Mouse (Mus musculus): Measurements from ENCODE around the gene Tph2. TPM values are rescaled to one million over a fixed set of nuclear protein-coding genes. Genes with fewer than 3 reads are reported as not detected.

Tph2 gene
- polyA plus RNA-seq, 1 experiment from 2014 or later, result not detected

GRCm38 (mm10) chr10:115147308-115147707, 37.5 kb downstream of the Tph2 start:
- H3K36me3 ChIP-seq (ENCODE audit: insufficient read depth, low read length), result no peaks in the 10 kb centered on the region
- WGBS, result 70% methylated on average over 5 of the region's 5 CpGs
- H3K27me3 ChIP-seq (ENCODE audit: insufficient read depth, low read length), result no peaks in the 10 kb centered on the region
- no peak overlapping the region for H3K4me3 ChIP-seq (replicated peaks; ENCODE audit: low read depth, low read length)
- TF ChIP-seq CTCF (IDR thresholded peaks at IDR 0.05; ENCODE audit: low read depth), result peak; percentile 54
- H3K9me3 ChIP-seq (replicated peaks; ENCODE audit: low read length), result no peaks in the 10 kb centered on the region
- no peak overlapping the region for H3K27ac ChIP-seq
- no peak overlapping the region for H3K9ac ChIP-seq (ENCODE audit: low read depth, low read length)
- DNase-seq (ENCODE audit: low spot score) (peak; percentile 31), ATAC-seq (replicated peaks; ENCODE audit: low FRiP score, low read depth) (no peak)
- H3K4me1 ChIP-seq (replicated peaks; ENCODE audit: insufficient read depth, low read length), result no peaks in the 10 kb centered on the region
- no peak overlapping the region for H3K4me2 ChIP-seq (ENCODE audit: low read length)

- Histone ChIP-seq H3K4me1 (replicated peaks; ENCODE audit: insufficient read depth, low read length) (no peaks in the 10 kb centered on the region), H3K4me3 (replicated peaks; ENCODE audit: low read depth, low read length) (no peak overlapping the region), H3K27ac (no peak overlapping the region), H3K9ac (ENCODE audit: low read depth, low read length) (no peak overlapping the region), H3K27me3 (ENCODE audit: insufficient read depth, low read length) (no peaks in the 10 kb centered on the region), H3K4me2 (ENCODE audit: low read length) (no peak overlapping the region), H3K36me3 (ENCODE audit: insufficient read depth, low read length) (no peaks in the 10 kb centered on the region), H3K9me3 (replicated peaks; ENCODE audit: low read length) (no peaks in the 10 kb centered on the region)
- no peak for DNase-seq (ENCODE audit: low spot score)
- no peak for ATAC-seq (replicated peaks; ENCODE audit: low FRiP score, low read depth)
- 87% methylated on average over 8 of the region's 8 CpGs for WGBS
- TF ChIP-seq CTCF (IDR thresholded peaks at IDR 0.05; ENCODE audit: low read depth), result no peak
Measured at GRCm38 (mm10) chr10:115146257-115146898, 38.4 kb downstream of the Tph2 start.

- Histone ChIP-seq H3K4me2 (ENCODE audit: low read length) (no peak overlapping the region), H3K4me1 (replicated peaks; ENCODE audit: insufficient read depth, low read length) (no peaks in the 10 kb centered on the region), H3K9ac (ENCODE audit: low read depth, low read length) (no peak overlapping the region), H3K4me3 (replicated peaks; ENCODE audit: low read depth, low read length) (no peak overlapping the region), H3K36me3 (ENCODE audit: insufficient read depth, low read length) (no peaks in the 10 kb centered on the region), H3K27ac (no peak overlapping the region), H3K9me3 (replicated peaks; ENCODE audit: low read length) (no peaks in the 10 kb centered on the region), H3K27me3 (ENCODE audit: insufficient read depth, low read length) (no peaks in the 10 kb centered on the region)
- no peak for TF ChIP-seq CTCF (IDR thresholded peaks at IDR 0.05; ENCODE audit: low read depth)
- ATAC-seq (replicated peaks; ENCODE audit: low FRiP score, low read depth), result no peak
- WGBS, result 32% methylated on average over 5 of the region's 5 CpGs
- DNase-seq (ENCODE audit: low spot score), result no peak
Measured at GRCm38 (mm10) chr10:115144542-115144941, 40.3 kb downstream of the Tph2 start.

- Histone ChIP-seq H3K36me3 (ENCODE audit: insufficient read depth, low read length) (no peaks in the 10 kb centered on the region), H3K4me2 (ENCODE audit: low read length) (no peak overlapping the region), H3K9me3 (replicated peaks; ENCODE audit: low read length) (no peaks in the 10 kb centered on the region), H3K27ac (no peak overlapping the region), H3K27me3 (ENCODE audit: insufficient read depth, low read length) (no peaks in the 10 kb centered on the region), H3K4me1 (replicated peaks; ENCODE audit: insufficient read depth, low read length) (no peaks in the 10 kb centered on the region), H3K4me3 (replicated peaks; ENCODE audit: low read depth, low read length) (no peak overlapping the region), H3K9ac (ENCODE audit: low read depth, low read length) (no peak overlapping the region)
- WGBS, result 47% methylated on average over 6 of the region's 6 CpGs
- no peak for TF ChIP-seq CTCF (IDR thresholded peaks at IDR 0.05; ENCODE audit: low read depth)
- DNase-seq (ENCODE audit: low spot score) (peak; percentile 61), ATAC-seq (replicated peaks; ENCODE audit: low FRiP score, low read depth) (no peak)
Measured at GRCm38 (mm10) chr10:115143641-115144040, 41.2 kb downstream of the Tph2 start.

- Histone ChIP-seq H3K4me1 (replicated peaks; ENCODE audit: insufficient read depth, low read length) (no peaks in the 10 kb centered on the region), H3K36me3 (ENCODE audit: insufficient read depth, low read length) (no peaks in the 10 kb centered on the region), H3K27ac (no peak overlapping the region), H3K9ac (ENCODE audit: low read depth, low read length) (no peak overlapping the region), H3K9me3 (replicated peaks; ENCODE audit: low read length) (no peaks in the 10 kb centered on the region), H3K4me3 (replicated peaks; ENCODE audit: low read depth, low read length) (no peak overlapping the region), H3K27me3 (ENCODE audit: insufficient read depth, low read length) (no peaks in the 10 kb centered on the region), H3K4me2 (ENCODE audit: low read length) (no peak overlapping the region)
- WGBS, result 76% methylated on average over 7 of the region's 7 CpGs
- ATAC-seq (replicated peaks; ENCODE audit: low FRiP score, low read depth) (no peak), DNase-seq (ENCODE audit: low spot score) (no peak)
- no peak for TF ChIP-seq CTCF (IDR thresholded peaks at IDR 0.05; ENCODE audit: low read depth)
Measured at GRCm38 (mm10) chr10:115137016-115137415, 47.8 kb downstream of the Tph2 start.

- no peak for ATAC-seq (replicated peaks; ENCODE audit: low FRiP score, low read depth)
- Histone ChIP-seq H3K9ac (ENCODE audit: low read depth, low read length) (no peak overlapping the region), H3K4me2 (ENCODE audit: low read length) (no peak overlapping the region), H3K27me3 (ENCODE audit: insufficient read depth, low read length) (no peaks in the 10 kb centered on the region), H3K27ac (no peak overlapping the region), H3K9me3 (replicated peaks; ENCODE audit: low read length) (no peaks in the 10 kb centered on the region), H3K4me1 (replicated peaks; ENCODE audit: insufficient read depth, low read length) (no peaks in the 10 kb centered on the region), H3K4me3 (replicated peaks; ENCODE audit: low read depth, low read length) (no peak overlapping the region), H3K36me3 (ENCODE audit: insufficient read depth, low read length) (no peaks in the 10 kb centered on the region)
- no peak for TF ChIP-seq CTCF (IDR thresholded peaks at IDR 0.05; ENCODE audit: low read depth)
- WGBS, result 36% methylated on average over 1 of the region's 1 CpGs
- no peak for DNase-seq (ENCODE audit: low spot score)
Measured at GRCm38 (mm10) chr10:115127907-115128306, 56.9 kb downstream of the Tph2 start.

- DNase-seq (ENCODE audit: low spot score) (no peak), ATAC-seq (replicated peaks; ENCODE audit: low FRiP score, low read depth) (no peak)
- no peak for TF ChIP-seq CTCF (IDR thresholded peaks at IDR 0.05; ENCODE audit: low read depth)
- 16% methylated on average over 5 of the region's 5 CpGs for WGBS
- Histone ChIP-seq H3K9me3 (replicated peaks; ENCODE audit: low read length) (no peaks in the 10 kb centered on the region), H3K4me2 (ENCODE audit: low read length) (no peak overlapping the region), H3K27me3 (ENCODE audit: insufficient read depth, low read length) (no peaks in the 10 kb centered on the region), H3K27ac (no peak overlapping the region), H3K36me3 (ENCODE audit: insufficient read depth, low read length) (no peaks in the 10 kb centered on the region), H3K9ac (ENCODE audit: low read depth, low read length) (no peak overlapping the region), H3K4me1 (replicated peaks; ENCODE audit: insufficient read depth, low read length) (no peaks in the 10 kb centered on the region), H3K4me3 (replicated peaks; ENCODE audit: low read depth, low read length) (no peak overlapping the region)
Measured at GRCm38 (mm10) chr10:115125550-115125949, 59.3 kb downstream of the Tph2 start.

Measured in kidney, postnatal 0 days (tissue).